Mouse (Mus musculus) stomach, postnatal 0 days (tissue): ENCODE results near the gene Pcyt1a. TPM values are rescaled to one million over a fixed set of nuclear protein-coding genes. Genes with fewer than 3 reads are reported as not detected.
A peak's percentile ranks its signal among the peaks of the same experiment; 100 is the strongest.

Experiments used
- ATAC-seq: fragments of 200-750 bp; cut with Nextera tagmentation; 2 replicates; pipeline ENCODE4 v1.8.0; 2017; ENCODE audit not compliant: low FRiP score, low TSS enrichment
- DNase-seq: peaks from one replicate; pipeline ENCODE4 v3.0.0-alpha.2; 2016; ENCODE audit warnings: low spot score
- H3K27ac ChIP-seq: fragments of 300-500 bp; sonication (generic); replicated peaks from 2 replicates; pipeline ENCODE4 v1.5.1; 2014; ENCODE audit warnings: mild to moderate bottlenecking, control low read depth
- H3K27me3 ChIP-seq: fragments of 300-500 bp; sonication (generic); 2 replicates; pipeline ENCODE4 v1.6.1; 2014; ENCODE audit warnings: low read length; ENCODE audit not compliant: control insufficient read depth, insufficient read depth
- H3K36me3 ChIP-seq: fragments of 300-500 bp; sonication (generic); 2 replicates; pipeline ENCODE4 v1.6.1; 2014; ENCODE audit warnings: low read length, mixed read lengths; ENCODE audit not compliant: control insufficient read depth, insufficient read depth
- H3K4me1 ChIP-seq: fragments of 300-500 bp; sonication (generic); replicated peaks from 2 replicates; pipeline ENCODE4 v1.6.1; 2014; ENCODE audit warnings: antibody characterized with exemption; ENCODE audit not compliant: control insufficient read depth, insufficient read depth
- H3K4me2 ChIP-seq: fragments of 300-500 bp; sonication (generic); replicated peaks from 2 replicates; pipeline ENCODE4 v1.6.1; 2014; ENCODE audit warnings: low read depth, mild to moderate bottlenecking, control low read depth, moderate library complexity
- H3K4me3 ChIP-seq: fragments of 300-500 bp; sonication (generic); 2 replicates; pipeline ENCODE4 v1.5.1; 2014; ENCODE audit warnings: low read depth, low read length, control low read depth
- H3K9ac ChIP-seq: fragments of 300-500 bp; sonication (generic); 2 replicates; pipeline ENCODE4 v1.6.1; 2014; ENCODE audit warnings: mild to moderate bottlenecking, low read length, control low read depth, mixed read lengths
- H3K9me3 ChIP-seq: fragments of 300-500 bp; sonication (generic); 2 replicates; pipeline ENCODE4 v1.6.1; 2016; ENCODE audit warnings: low read length; ENCODE audit not compliant: control insufficient read depth
- CTCF ChIP-seq: IDR thresholded peaks from 2 replicates; pipeline ENCODE4 v1.5.1; 2016; ENCODE audit warnings: antibody characterized with exemption, low read depth, mild to moderate bottlenecking, moderate library complexity
- EP300 ChIP-seq: optimal IDR thresholded peaks from 2 replicates; pipeline ENCODE3; 2016; ENCODE audit warnings: antibody characterized with exemption
- WGBS: fragments of 180-500 bp; shearing (Covaris S2); extraction: QIAGEN DNeasy Blood & Tissue Kit; methylation state at CpG from one replicate; pipeline ENCODE4 v1.1.7; 2014; 5-methylcytosine and 5-hydroxymethylcytosine counted together
- polyA plus RNA-seq: library from polyadenylated mRNA; unstranded; fragments of >200 nt; fragmentation: Nextera tagmentation; extraction: Ambion mirVana; gene quantifications from 2 replicates; pipeline ENCODE4 v1.2.1, GENCODE M21; 2015

Gene Pcyt1a
- polyA plus RNA-seq, 1 experiment from 2014 or later, result 38.6 TPM

DNA sequence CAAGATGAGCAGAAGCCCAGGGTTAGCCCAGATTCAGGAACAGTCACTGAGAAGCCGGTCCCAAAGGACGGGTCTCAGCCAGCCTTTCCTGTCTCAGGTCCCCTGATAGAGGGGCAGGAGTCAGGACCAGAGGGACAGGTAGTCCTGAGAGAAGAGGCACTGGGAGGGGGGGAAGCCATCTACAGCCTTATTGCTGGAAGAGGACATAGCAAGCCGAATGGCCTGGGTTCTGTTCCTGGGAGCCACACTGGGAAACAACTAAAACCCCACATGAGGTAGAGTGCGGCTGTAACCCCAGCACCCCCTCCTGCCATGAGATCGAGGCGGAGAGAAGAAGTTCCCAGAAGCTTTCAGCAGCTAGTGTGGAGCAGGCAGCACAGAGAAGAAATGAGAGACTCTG, 83.2 kb downstream of the Pcyt1a start:
- 88% methylated on average over 6 of the region's 6 CpGs for WGBS
- no peak overlapping the region for H3K4me2 ChIP-seq
- H3K9ac ChIP-seq, result no peak overlapping the region
- no peak for ATAC-seq
- peak; percentile 14 for DNase-seq
- H3K9me3 ChIP-seq, result no peaks in the 10 kb centered on the region
- H3K4me3 ChIP-seq, result no peak overlapping the region
- TF ChIP-seq CTCF, result no peak
- TF ChIP-seq EP300, result no peak
- no peaks in the 10 kb centered on the region for H3K27me3 ChIP-seq
- H3K4me1 ChIP-seq, result no peaks in the 10 kb centered on the region
- no peak overlapping the region for H3K27ac ChIP-seq
- no peaks in the 10 kb centered on the region for H3K36me3 ChIP-seq

DNA sequence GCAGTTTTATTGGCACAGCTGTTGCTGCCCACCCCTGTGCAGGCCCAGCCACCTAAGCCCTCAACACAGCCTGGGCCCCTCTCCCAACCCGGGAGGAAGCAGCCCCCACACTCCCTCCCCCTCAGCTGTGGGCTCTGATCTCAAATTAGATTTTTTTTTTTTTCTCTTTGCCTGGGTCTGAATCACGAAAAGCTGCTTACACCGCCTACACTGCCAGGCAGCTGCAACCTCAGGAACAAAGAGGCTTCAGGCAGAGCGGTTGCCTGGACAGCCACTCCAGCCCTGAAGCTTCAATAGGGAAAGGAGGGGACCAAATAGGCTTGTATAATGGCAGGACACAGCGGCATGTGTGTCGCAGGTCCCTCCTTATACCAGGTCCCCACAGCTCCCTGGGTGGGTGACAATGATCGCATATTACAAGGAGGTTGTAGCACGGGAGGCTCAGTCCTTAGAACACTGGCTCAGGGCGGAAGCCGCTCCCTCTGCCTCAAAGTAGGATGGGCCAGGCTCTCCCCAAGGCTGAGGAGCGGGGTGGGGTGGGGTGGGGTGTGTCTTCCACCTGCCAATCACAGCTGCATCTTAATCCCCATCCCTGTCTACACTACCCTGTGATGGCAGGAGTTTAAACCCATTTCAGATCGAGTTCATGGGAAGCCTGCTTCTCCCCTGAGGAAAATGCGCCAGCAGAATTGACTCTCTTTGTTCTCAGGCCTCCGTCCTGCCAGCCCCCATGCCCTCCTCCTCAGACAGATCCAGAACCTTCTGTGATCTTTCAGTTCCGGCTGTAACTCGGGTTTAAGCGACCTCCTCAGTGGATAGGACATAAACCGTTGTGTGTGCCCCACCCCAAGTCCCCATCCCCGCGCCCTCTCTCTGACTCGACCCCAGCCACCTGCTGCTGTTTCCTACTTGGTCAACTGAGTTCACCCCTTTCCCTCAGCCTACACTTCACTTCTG, 85.6 kb downstream of the Pcyt1a start:
- no peak overlapping the region for H3K4me3 ChIP-seq
- H3K9ac ChIP-seq, result peak overlapping the region; percentile 47; the same call in 1 of the 2 replicates
- TF ChIP-seq EP300 (no peak), CTCF (no peak)
- peak overlapping the region; percentile 35; the same call in 1 of the 2 replicates for H3K4me2 ChIP-seq
- H3K4me1 ChIP-seq, result no peaks in the 10 kb centered on the region
- no peaks in the 10 kb centered on the region for H3K9me3 ChIP-seq
- H3K27ac ChIP-seq, result peak overlapping the region; percentile 80
- peak; percentile 45 for ATAC-seq
- H3K36me3 ChIP-seq, result no peaks in the 10 kb centered on the region
- WGBS, result 26% methylated on average over 21 of the region's 21 CpGs
- no peaks in the 10 kb centered on the region for H3K27me3 ChIP-seq
- peak; percentile 57 for DNase-seq

DNA sequence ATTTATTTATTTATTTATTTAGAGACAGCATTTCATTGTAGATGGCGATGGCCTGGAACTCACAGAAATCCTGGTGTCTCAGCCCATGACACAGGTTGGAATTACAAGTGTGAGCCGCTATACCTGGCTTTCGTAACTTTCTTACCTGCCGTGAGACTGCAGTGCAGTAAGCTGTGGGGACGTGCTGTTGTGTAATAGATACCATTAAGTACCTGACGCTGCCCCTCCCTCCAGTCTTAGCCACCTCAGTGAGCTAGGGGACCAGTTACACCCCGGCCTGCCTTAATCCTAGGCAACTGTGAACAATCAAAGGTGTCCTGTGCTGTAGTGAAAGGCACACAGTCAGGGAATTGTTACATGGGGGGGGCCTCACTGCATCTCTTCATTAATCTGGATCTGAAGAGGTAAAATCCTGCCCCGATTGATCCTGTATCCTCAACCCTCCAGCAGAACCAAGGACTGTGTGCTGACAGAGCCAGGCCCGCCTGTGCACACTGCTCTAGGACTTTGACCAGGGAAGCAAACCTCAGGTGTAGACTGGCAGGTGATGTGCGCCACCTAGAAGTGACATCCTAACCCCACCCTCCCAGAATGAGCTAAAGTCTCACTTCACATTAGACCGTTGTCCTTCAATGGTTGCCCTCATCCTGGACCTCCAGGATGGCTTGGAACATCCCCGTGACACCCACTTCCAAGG, 87.2 kb downstream of the Pcyt1a start:
- TF ChIP-seq EP300 (no peak), CTCF (no peak)
- H3K9ac ChIP-seq, result no peak overlapping the region
- H3K27ac ChIP-seq, result no peak overlapping the region
- ATAC-seq (no peak), DNase-seq (no peak)
- WGBS, result 75% methylated on average over 12 of the region's 12 CpGs
- no peaks in the 10 kb centered on the region for H3K4me1 ChIP-seq
- H3K4me3 ChIP-seq, result no peak overlapping the region
- H3K9me3 ChIP-seq, result no peaks in the 10 kb centered on the region
- no peaks in the 10 kb centered on the region for H3K36me3 ChIP-seq
- no peak overlapping the region for H3K4me2 ChIP-seq
- H3K27me3 ChIP-seq, result no peaks in the 10 kb centered on the region

DNA sequence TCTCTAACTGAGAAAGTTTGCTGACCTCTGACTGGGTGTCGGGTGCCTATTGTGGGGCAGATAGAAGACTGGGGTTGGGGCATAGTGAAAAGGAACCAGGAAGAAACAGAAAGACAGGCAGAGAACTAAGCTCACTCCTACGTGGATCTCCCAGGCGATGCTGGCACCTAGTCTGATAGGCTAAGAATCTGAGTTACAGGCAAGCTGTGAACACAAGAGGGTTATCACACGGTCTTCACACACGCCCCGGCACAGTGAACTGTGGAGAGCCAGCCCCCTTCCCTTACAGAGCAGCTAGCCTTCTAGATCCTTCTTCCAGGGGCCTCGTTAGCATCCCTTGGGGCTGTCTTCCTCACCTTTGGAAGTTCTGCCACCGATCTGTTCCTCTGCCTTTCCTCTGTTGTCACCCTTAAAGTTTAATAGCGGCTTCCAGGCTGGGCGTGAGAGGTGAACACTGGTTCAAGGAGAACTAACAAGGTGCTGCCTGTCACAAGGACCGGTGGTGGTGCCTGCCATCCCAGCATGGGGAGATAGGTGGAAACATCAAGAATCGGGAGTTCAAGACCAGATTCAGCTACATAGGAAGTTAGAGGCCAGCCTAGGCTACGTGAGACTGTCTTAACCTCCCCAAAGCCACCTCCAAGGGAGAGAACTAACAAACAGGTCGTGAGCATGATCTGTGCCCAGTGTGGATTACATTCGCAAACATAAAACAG, 89.1 kb downstream of the Pcyt1a start:
- Histone ChIP-seq H3K36me3 (no peaks in the 10 kb centered on the region), H3K4me3 (no peak overlapping the region), H3K27me3 (no peaks in the 10 kb centered on the region), H3K9ac (no peak overlapping the region), H3K9me3 (no peaks in the 10 kb centered on the region), H3K27ac (peak overlapping the region; percentile 77), H3K4me1 (peaks cover 6% of the 10 kb centered on the region; the same call in 1 of the 2 replicates), H3K4me2 (no peak overlapping the region)
- TF ChIP-seq CTCF (no peak), EP300 (no peak)
- 61% methylated on average over 15 of the region's 15 CpGs for WGBS
- DNase-seq (peak; percentile 24), ATAC-seq (peak; percentile 3; the same call in 1 of the 2 replicates)

DNA sequence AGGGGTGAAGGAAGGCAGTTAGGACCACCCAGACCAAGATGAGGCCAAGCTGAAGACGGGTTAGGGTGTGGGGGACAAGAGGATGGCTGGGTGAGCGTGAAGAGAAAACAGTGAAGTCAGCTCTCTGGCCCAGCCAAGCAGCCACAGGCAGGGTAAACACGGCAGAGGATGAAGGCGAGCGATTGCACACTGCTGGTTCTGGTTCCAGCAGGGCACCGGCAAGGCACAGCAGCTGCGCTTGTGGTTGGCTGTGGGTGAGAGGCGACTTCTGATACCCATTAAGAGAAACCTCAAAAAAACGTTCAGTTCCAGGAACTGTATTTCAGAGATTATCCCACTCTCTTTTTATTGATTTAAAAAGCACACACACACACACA, 89.6 kb downstream of the Pcyt1a start:
- Histone ChIP-seq H3K36me3 (no peaks in the 10 kb centered on the region), H3K4me2 (no peak overlapping the region), H3K4me1 (peaks cover 6% of the 10 kb centered on the region; the same call in 1 of the 2 replicates), H3K9ac (no peak overlapping the region), H3K9me3 (no peaks in the 10 kb centered on the region), H3K27me3 (no peaks in the 10 kb centered on the region), H3K27ac (peak overlapping the region; percentile 77), H3K4me3 (no peak overlapping the region)
- TF ChIP-seq EP300, result no peak
- no peak for TF ChIP-seq CTCF
- WGBS, result 28% methylated on average over 9 of the region's 9 CpGs
- DNase-seq (peak; percentile 80), ATAC-seq (peak; percentile 81)
